Comparison of ENCODE assay signal across 1 mouse cellular context in genomic region chr5:115238729-115239195, GRCm38 (mm10).
TF ChIP-seq lines count a peak whose summit lies in the region.

No protein-coding gene starts in this region.

TF ChIP-seq in CH12.LX, 34 proteins besides CTCF, POLR2A, EP300 and RAD21 (continued from another document):
- TF ChIP-seq GABPA (IDR thresholded peaks at IDR 0.05; ENCODE audit: insufficient replicate concordance, low read depth, low read length) (no peak), IRF4 (IDR thresholded peaks at IDR 0.05; ENCODE audit: low read depth, low read length) (no peak), PAX5 (IDR thresholded peaks at IDR 0.05; ENCODE audit: low read length) (no peak), ZMIZ1 (IDR thresholded peaks at IDR 0.05; ENCODE audit: low read depth, low read length) (no peak)
